Mouse (Mus musculus) lung, embryonic 16.5 days (tissue): ENCODE data around the gene Sepsecs. TPM values are rescaled to one million over a fixed set of nuclear protein-coding genes. Genes with fewer than 3 reads are reported as not detected.
A peak's percentile ranks its signal among the peaks of the same experiment; 100 is the strongest.
"Not testable (repeated sequence)": the region's sequence is repeated elsewhere in the genome, so short reads cannot be mapped to it uniquely, and the experiment has no call there.

Experiments used
- ATAC-seq: fragments of 200-750 bp; cut with Nextera tagmentation; 2 replicates; pipeline ENCODE4 v1.8.0; 2017; ENCODE audit warnings: low read depth, mild to moderate bottlenecking, moderate library complexity
- H3K27ac ChIP-seq: fragments of 300-500 bp; sonication (generic); 2 replicates; pipeline ENCODE4 v1.5.1; 2014; ENCODE audit warnings: mild to moderate bottlenecking, control low read depth, low read length
- H3K27me3 ChIP-seq: fragments of 300-500 bp; sonication (generic); 2 replicates; pipeline ENCODE4 v1.6.1; 2014; ENCODE audit warnings: low read depth, low read length, mixed read lengths; ENCODE audit not compliant: control insufficient read depth, insufficient read depth
- H3K36me3 ChIP-seq: fragments of 300-500 bp; sonication (generic); 2 replicates; pipeline ENCODE4 v1.6.1; 2014; ENCODE audit warnings: low read length; ENCODE audit not compliant: control insufficient read depth, insufficient read depth
- H3K4me1 ChIP-seq: fragments of 300-500 bp; sonication (generic); replicated peaks from 2 replicates; pipeline ENCODE4 v1.6.1; 2014; ENCODE audit warnings: low read length, mixed read lengths; ENCODE audit not compliant: control insufficient read depth, insufficient read depth
- H3K4me2 ChIP-seq: fragments of 300-500 bp; sonication (generic); 2 replicates; pipeline ENCODE4 v1.6.1; 2014; ENCODE audit warnings: low read depth, low read length, control low read depth
- H3K4me3 ChIP-seq: fragments of 300-500 bp; sonication (generic); 2 replicates; pipeline ENCODE4 v1.5.1; 2014; ENCODE audit warnings: mild to moderate bottlenecking, low read length, control low read depth
- H3K9ac ChIP-seq: fragments of 300-500 bp; sonication (generic); 2 replicates; pipeline ENCODE4 v1.6.1; 2014; ENCODE audit warnings: low read length, control low read depth
- H3K9me3 ChIP-seq: fragments of 300-500 bp; sonication (generic); 2 replicates; pipeline ENCODE4 v1.6.1; 2016; ENCODE audit warnings: low read length; ENCODE audit not compliant: control insufficient read depth
- WGBS: fragments of 180-500 bp; shearing (Covaris S2); extraction: QIAGEN DNeasy Blood & Tissue Kit; methylation state at CpG from one replicate; pipeline ENCODE4 v1.1.7; 2014; 5-methylcytosine and 5-hydroxymethylcytosine counted together
- polyA plus RNA-seq: library from polyadenylated mRNA; unstranded; fragments of >200 nt; fragmentation: Nextera tagmentation; extraction: Ambion mirVana; gene quantifications from 2 replicates; pipeline ENCODE4 v1.2.1, GENCODE M21; 2015

Gene Sepsecs
- polyA plus RNA-seq, result 9.7 and 10.2 TPM in 2 replicates

GRCm38 (mm10) chr5:52669426-52670191, at the start of gene Sepsecs:
TSS of gene Sepsecs (minus strand) at chr5:52669708.
- peak within 1 kb of the TSS; percentile 51 for H3K27ac ChIP-seq
- no peaks in the 10 kb centered on the region for H3K36me3 ChIP-seq
- peak within 1 kb of the TSS; percentile 89 for H3K9ac ChIP-seq
- H3K4me1 ChIP-seq, result peaks cover 4% of the 10 kb centered on the region; the same call in 1 of the 2 replicates
- peak; percentile 97 for ATAC-seq
- H3K4me3 ChIP-seq, result peak within 1 kb of the TSS; percentile 75
- no peaks in the 10 kb centered on the region for H3K27me3 ChIP-seq
- no peaks in the 10 kb centered on the region for H3K9me3 ChIP-seq
- peak within 1 kb of the TSS; percentile 71 for H3K4me2 ChIP-seq
- 3% methylated on average over 56 of the region's 56 CpGs for WGBS

GRCm38 (mm10) chr5:52716742-52717448, 47.4 kb upstream of the Sepsecs start:
- 60% methylated on average over 5 of the region's 5 CpGs for WGBS
- Histone ChIP-seq H3K4me3 (no peak overlapping the region), H3K4me1 (no peaks in the 10 kb centered on the region), H3K9me3 (no peaks in the 10 kb centered on the region), H3K36me3 (no peaks in the 10 kb centered on the region), H3K4me2 (no peak overlapping the region), H3K27ac (no peak overlapping the region), H3K9ac (no peak overlapping the region), H3K27me3 (no peaks in the 10 kb centered on the region)
- no peak for ATAC-seq

- no peak for ATAC-seq
Observed at GRCm38 (mm10) chr5:52712704-52713103, 43.2 kb upstream of the Sepsecs start.

GRCm38 (mm10) chr5:52704562-52704961, 35.1 kb upstream of the Sepsecs start:
- ATAC-seq, result no peak
- no peak overlapping the region for H3K4me2 ChIP-seq
- no peaks in the 10 kb centered on the region for H3K27me3 ChIP-seq
- no peaks in the 10 kb centered on the region for H3K4me1 ChIP-seq
- H3K9me3 ChIP-seq, result no peaks in the 10 kb centered on the region
- H3K27ac ChIP-seq, result no peak overlapping the region
- H3K36me3 ChIP-seq, result no peaks in the 10 kb centered on the region
- no peak overlapping the region for H3K9ac ChIP-seq
- WGBS, result 57% methylated on average over 4 of the region's 4 CpGs
- H3K4me3 ChIP-seq, result no peak overlapping the region

More at GRCm38 (mm10) chr5:52712704-52713103, 43.2 kb upstream of the Sepsecs start:
- H3K36me3 ChIP-seq, result no peaks in the 10 kb centered on the region
- no peaks in the 10 kb centered on the region for H3K9me3 ChIP-seq
- no peak overlapping the region for H3K27ac ChIP-seq
- no peaks in the 10 kb centered on the region for H3K27me3 ChIP-seq
- H3K4me1 ChIP-seq, result no peaks in the 10 kb centered on the region
- H3K4me2 ChIP-seq, result no peak overlapping the region
- no peak overlapping the region for H3K9ac ChIP-seq
- H3K4me3 ChIP-seq, result no peak overlapping the region

GRCm38 (mm10) chr5:52697882-52698440, 28.5 kb upstream of the Sepsecs start:
- not testable (repeated sequence) for H3K27me3 ChIP-seq, H3K4me2 ChIP-seq, ATAC-seq, H3K9me3 ChIP-seq, H3K9ac ChIP-seq, H3K4me3 ChIP-seq, H3K27ac ChIP-seq, H3K4me1 ChIP-seq, H3K36me3 ChIP-seq
- WGBS, result 67% methylated on average over 7 of the region's 7 CpGs

GRCm38 (mm10) chr5:52697291-52697690, 27.8 kb upstream of the Sepsecs start:
- no peaks in the 10 kb centered on the region for H3K9me3 ChIP-seq
- no peak for ATAC-seq

GRCm38 (mm10) chr5:52687741-52688455, 18.4 kb upstream of the Sepsecs start:
- Histone ChIP-seq H3K36me3 (no peaks in the 10 kb centered on the region), H3K9me3 (no peaks in the 10 kb centered on the region), H3K27me3 (no peaks in the 10 kb centered on the region), H3K4me1 (no peaks in the 10 kb centered on the region), H3K27ac (no peak overlapping the region), H3K9ac (no peak overlapping the region), H3K4me2 (no peak overlapping the region), H3K4me3 (no peak overlapping the region)
- ATAC-seq, result no peak
- WGBS, result 44% methylated on average over 6 of the region's 6 CpGs

More at GRCm38 (mm10) chr5:52697291-52697690, 27.8 kb upstream of the Sepsecs start:
- Histone ChIP-seq H3K4me2 (no peak overlapping the region), H3K36me3 (no peaks in the 10 kb centered on the region), H3K9ac (no peak overlapping the region), H3K27ac (no peak overlapping the region), H3K4me1 (no peaks in the 10 kb centered on the region), H3K4me3 (no peak overlapping the region), H3K27me3 (no peaks in the 10 kb centered on the region)
- 79% methylated on average over 1 of the region's 1 CpGs for WGBS

- WGBS, result 42% methylated on average over 4 of the region's 4 CpGs
- Histone ChIP-seq H3K27me3 (no peaks in the 10 kb centered on the region), H3K27ac (no peak overlapping the region), H3K4me3 (no peak overlapping the region), H3K4me2 (no peak overlapping the region), H3K9me3 (no peaks in the 10 kb centered on the region), H3K36me3 (no peaks in the 10 kb centered on the region), H3K9ac (no peak overlapping the region), H3K4me1 (no peaks in the 10 kb centered on the region)
- ATAC-seq, result no peak
Observed at GRCm38 (mm10) chr5:52681111-52681510, 11.6 kb upstream of the Sepsecs start.

- 66% methylated on average over 4 of the region's 4 CpGs for WGBS
- no peak for ATAC-seq
- H3K9me3 ChIP-seq, result no peaks in the 10 kb centered on the region
Observed at GRCm38 (mm10) chr5:52680191-52680590, 10.7 kb upstream of the Sepsecs start.

More at GRCm38 (mm10) chr5:52680191-52680590, 10.7 kb upstream of the Sepsecs start:
- Histone ChIP-seq H3K4me2 (no peak overlapping the region), H3K36me3 (no peaks in the 10 kb centered on the region), H3K27ac (no peak overlapping the region), H3K27me3 (no peaks in the 10 kb centered on the region), H3K4me1 (no peaks in the 10 kb centered on the region), H3K9ac (no peak overlapping the region), H3K4me3 (no peak overlapping the region)
